Mouse (Mus musculus) erythroblast, embryonic 14.5 days (primary cell): ENCODE data around the gene Palm3.

Source experiments
- GATA1 ChIP-seq: IDR thresholded peaks from 2 replicates; pipeline ENCODE4 v1.6.1; 2012; ENCODE audit warnings: low read length, inconsistent platforms, mixed read lengths
- TAL1 ChIP-seq: IDR thresholded peaks from 3 replicates; pipeline ENCODE4 v1.6.1; 2012; ENCODE audit warnings: low read length, inconsistent platforms, mixed read lengths

DNA sequence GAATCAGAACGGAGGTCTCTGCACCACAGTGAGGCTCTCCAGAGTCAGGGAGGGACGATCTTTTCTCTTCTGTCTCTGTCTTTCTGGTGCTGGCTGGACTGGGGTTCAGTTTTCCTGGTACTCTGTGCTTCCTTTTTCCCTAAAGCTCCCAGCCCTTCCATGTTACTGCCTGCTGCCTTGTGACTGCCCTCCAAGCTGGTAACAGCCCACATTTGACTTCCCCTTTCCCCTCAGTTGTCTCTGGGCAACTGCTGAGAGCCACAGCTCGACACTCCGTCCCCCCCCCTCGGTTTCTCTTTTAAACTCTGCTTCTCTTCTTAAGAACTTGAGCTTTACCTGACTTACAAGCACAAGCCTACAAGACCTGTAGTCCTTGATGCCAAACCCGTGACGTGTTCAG is 32.0 kb upstream of the Palm3 start:
- no peak for TF ChIP-seq GATA1
- TF ChIP-seq TAL1: no peak
